Mouse (Mus musculus): ENCODE measurements around the gene Asah2. TPM values are rescaled to one million over a fixed set of nuclear protein-coding genes. Genes with fewer than 3 reads are reported as not detected.
A peak's percentile ranks its signal among the peaks of the same experiment; 100 is the strongest.

The Asah2 gene
- total RNA-seq, 2 experiments from 2014 or later: 11.5 to 12.1 TPM

DNA sequence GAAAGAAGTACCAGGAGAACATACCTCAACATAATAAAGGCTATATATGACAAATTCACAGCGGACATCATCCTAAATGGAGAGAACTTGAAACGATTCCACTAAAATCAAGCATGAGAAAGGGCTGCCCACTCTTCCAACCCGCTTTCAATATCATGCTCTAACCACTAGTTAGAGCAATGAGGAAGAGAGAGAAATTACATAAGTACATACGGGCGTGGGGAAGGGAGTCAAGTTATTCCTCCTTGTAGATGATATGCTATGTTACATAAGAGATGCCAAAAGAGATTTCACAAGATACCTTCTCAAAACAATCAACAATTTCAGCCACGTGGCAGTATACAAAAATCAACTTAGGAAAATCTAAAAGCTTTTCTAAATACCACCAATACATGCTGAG, 117.0 kb downstream of the Asah2 start:
- no peak for DNase-seq (ENCODE audit: low spot score in 2 of 2)

DNA sequence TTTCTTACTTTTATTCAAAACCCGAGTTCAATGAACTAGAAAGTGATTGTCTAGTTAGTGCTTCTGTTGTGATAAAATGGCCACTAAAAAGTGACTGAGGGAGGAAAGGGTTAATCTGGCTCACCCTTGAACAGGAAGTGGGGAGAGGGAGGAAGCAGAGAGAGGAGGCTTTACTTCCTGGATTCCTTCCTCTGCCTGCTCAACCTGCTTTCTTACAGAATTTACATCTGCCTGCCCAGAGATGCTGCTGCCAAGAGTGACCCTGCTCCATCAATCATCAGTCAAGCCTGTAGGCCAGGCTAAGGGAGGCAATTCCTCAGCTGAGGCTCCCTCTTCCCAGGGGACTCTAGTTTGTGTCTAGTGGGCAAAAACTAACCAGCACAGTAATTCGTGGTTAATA, 132.1 kb downstream of the Asah2 start:
- no peak for DNase-seq (ENCODE audit: low spot score in 2 of 2)

DNA sequence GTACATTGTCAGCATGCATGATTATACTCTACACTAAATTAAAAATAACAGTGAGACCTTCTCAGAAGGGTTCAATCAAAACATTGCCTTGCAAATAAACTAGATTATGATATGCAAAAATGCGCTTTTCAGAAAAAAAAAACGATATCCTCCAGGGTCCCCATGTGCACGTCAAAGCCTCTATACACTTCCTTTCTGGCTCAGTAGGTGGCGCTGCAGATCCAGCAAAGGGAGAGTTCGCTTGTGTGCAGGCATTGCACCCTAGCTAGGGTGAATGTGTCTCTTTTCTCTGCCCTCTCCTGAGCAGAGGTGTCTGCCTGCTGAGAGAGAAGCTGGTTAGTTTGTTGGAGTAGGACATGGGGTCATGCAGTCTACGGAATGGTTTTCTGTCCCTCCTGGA, 136.0 kb downstream of the Asah2 start:
- peak; percentile 82 to 93 for DNase-seq (ENCODE audit: low spot score in 2 of 2)

DNA sequence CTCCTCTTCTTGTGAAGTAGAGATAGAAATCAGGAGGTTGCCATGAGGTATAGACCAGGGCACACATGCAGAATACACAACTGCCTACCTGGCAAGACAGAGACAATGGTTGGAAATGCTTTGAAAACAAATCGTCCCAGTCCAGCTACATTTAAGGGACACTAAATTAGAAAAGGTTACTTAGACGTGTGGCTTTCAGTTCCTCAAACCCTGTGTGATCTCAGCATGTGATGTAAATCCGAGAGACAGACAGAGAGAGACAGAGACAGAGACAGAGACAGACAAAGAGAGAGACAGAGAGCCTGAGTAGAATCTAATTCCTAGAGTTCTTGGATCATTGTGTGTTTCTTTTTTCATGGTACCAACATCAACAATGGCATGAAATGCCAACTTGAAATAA, 136.6 kb downstream of the Asah2 start:
- DNase-seq (ENCODE audit: low spot score in 2 of 2): no peak

DNA sequence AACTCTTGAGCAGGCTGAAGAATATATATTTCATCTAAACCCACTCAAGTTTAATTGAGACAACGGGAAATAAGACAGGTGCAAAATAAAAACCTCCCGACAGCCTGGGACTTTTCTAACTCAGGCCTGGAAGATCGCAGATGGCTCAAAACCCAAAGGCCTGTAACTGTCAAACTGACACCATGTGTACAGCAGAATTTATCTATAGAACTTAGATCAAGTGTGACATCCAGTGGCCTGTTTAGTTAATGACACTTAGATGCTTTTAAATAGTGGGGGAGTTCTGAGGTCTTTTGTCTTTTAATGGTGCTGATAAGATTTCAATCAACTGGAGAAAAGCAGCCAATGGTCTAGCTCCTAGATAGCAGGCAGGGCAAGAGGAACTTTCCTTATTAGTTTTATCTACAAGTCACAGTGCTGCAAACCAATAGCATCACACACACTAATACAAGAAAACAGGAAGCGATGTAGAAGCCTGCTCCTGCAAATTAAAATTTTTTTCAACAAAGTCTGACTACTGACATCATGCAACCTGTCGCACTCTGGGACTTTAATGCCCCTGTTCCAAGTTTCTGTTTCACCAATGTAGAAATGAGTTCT, 140.0 kb downstream of the Asah2 start:
- no peak for DNase-seq (ENCODE audit: low spot score in 2 of 2)

DNA sequence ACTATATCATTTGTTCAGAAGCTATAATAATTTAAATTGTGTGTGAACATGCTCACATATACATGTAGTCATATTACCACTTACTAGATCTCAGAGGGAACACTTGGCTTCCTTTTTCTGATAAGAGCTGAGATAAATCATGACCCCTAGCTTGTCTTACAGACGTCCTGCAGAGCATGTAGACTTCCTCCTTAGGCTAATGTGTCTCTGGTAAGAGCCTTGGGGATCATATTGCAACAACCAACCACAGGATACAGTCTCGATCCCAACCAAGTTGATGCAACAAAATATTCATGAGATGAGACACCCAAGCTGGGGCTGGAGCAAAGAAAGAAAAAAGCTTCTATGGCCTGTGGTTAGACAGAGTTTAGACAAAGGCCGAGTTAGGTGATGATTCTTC, 144.9 kb downstream of the Asah2 start:
- DNase-seq (ENCODE audit: low spot score in 2 of 2): no peak

DNA sequence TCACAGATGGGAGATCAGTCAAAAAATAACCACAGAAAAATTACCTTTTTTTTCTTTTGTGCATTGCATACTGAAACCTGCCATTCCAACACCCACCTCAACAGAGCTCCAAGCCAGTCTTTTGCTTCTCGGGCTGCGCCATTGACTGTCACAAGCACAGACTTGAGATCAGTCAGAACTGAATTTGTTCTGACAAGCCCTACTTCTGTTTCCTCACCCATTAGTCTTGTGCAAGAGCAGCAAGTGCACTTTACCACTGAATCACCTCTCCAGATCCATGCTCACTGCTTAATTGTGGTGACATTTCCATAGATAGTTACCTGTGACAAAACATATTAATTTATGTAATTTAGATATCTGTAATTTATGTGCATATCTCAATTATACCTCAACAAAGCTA, 147.6 kb downstream of the Asah2 start:
- no peak for DNase-seq (ENCODE audit: low spot score in 2 of 2)

DNA sequence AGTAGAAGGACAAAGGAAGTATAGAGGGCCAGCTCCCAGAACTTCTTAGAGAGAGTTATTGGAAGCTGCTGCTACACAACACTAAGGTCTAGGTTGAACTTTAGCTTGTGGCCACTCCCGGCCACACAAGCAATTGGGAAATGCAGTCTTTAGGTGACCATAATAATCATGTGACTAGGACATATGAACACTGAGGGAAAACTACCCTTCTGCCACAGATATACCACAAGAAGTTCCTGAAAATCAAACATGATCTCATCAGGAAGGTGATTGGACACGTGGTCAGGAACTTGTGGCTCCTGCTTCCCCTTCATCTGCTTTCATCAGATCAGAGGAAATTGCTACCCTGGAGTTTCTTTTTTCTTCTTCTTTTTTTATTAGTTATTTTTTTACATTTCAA, 151.7 kb downstream of the Asah2 start:
- no peak for DNase-seq (ENCODE audit: low spot score in 2 of 2)

DNA sequence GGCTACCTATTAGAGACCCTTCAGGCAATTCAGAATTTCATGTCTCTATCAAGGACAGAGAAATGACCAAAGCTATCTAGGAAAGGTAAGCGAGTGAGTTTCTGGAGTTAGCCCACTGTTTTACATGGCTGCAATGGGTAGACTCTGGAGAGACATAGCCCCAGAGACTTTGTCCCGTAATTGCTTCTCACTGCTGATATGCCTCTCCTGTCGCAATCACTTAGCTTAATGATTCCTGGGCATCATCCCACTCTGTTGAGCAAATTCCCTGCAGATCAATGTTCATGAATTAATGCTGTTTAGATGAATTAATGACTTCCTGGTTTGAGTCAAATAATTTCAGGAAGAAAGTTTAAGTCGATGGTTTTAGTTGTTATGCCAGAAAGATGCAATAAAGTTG, 153.3 kb downstream of the Asah2 start:
- no peak for DNase-seq (ENCODE audit: low spot score in 2 of 2)

DNA sequence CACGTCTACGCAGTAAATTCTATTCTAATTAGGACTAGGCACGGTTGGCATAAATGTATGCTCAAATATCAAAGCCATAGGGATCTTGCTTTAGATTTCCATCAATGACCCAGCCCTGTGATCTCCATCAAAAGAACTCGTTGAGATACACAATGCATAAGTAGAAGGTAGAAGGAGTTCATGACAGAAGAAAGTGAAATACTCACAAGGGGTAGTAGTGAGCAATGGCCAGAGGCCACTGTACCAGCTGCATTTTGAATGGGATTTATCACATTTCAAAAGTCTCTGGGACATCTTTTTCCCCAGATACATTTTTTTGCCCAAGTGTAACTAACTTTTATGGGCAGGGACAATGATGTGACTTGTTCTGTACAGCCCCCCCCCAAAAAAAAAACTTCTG, 153.7 kb downstream of the Asah2 start:
- DNase-seq (ENCODE audit: low spot score in 2 of 2): no peak

DNA sequence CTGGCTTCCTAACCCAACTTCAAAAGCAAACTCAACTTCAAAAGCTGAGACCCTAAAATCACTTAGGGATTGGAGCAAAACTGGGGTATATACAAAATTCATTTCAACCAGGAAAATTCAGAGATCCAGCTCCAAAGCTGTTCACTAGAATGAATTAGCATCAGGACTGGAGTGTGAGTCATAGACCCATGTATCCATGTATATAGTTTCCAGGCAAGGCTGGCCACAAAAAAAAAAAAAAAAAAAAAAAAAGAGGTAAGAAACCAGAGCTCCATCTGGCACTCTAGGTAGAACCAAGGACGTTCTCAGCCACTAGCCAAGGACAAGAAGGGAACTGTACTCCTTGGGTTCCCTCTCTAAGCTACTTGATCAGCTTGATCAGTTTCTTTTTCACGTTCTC, 154.2 kb downstream of the Asah2 start:
- no peak for DNase-seq (ENCODE audit: low spot score in 2 of 2)

DNA sequence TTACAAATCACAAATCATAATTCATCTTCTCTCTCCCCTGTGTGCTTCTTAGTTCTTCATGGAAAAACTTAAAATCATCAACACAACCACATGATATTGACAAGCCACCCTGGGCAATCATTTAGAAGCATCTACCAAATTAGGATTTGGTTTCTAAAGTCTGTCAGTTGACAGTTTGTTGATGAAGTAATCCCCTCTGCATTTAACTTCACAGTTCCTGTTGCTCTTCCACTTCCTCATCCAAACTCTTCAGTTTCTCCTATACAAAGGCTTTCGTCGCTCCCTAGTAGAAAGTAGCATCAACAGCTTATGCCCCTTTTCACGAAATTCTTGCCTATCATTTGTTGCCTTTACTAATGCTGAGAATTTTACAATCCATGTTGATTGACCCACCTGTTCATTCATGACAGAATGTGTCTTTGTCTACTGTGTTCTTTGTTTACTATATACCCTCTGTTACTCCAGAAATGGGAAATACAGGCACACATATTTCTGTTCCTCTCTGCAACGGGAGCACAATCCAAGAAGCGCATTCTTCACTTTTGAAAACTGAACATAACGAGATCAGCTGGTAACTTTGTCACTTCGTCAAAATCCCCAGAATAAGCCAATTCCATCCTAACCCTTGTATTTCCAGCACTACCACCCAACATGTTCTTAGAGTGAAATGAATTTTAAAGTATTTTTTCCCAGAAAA, 157.1 kb downstream of the Asah2 start:
- no peak for DNase-seq (ENCODE audit: low spot score in 2 of 2)

Other genes with a start within 250 kb of the Asah2 start
- gene A1cf, start 239.4 kb downstream of the Asah2 start, total RNA-seq (2021): not detected